Mouse (Mus musculus) embryonic facial prominence, embryonic 14.5 days (tissue): Measurements from ENCODE around the gene Prokr2. TPM values are rescaled to one million over a fixed set of nuclear protein-coding genes. Genes with fewer than 3 reads are reported as not detected.

Experiments
- ATAC-seq: fragments of 200-750 bp; cut with Nextera tagmentation; 2 replicates; pipeline ENCODE4 v1.8.0; 2017; ENCODE audit warnings: low read depth, moderate number of reproducible peaks, moderate TSS enrichment
- DNase-seq: peaks from one replicate; pipeline ENCODE4 v3.0.0-alpha.2; 2015; ENCODE audit warnings: low spot score
- H3K27ac ChIP-seq: fragments of 300-500 bp; sonication (generic); replicated peaks from 2 replicates; pipeline ENCODE4 v1.5.1; 2014; ENCODE audit warnings: low read depth, mild to moderate bottlenecking, low read length, moderate library complexity
- H3K27me3 ChIP-seq: fragments of 300-500 bp; sonication (generic); replicated peaks from 2 replicates; pipeline ENCODE4 v1.6.1; 2014; ENCODE audit warnings: low read length; ENCODE audit not compliant: control insufficient read depth, insufficient read depth
- H3K36me3 ChIP-seq: fragments of 300-500 bp; sonication (generic); 2 replicates; pipeline ENCODE4 v1.6.1; 2014; ENCODE audit warnings: low read length, mixed read lengths; ENCODE audit not compliant: control insufficient read depth, insufficient read depth
- H3K4me1 ChIP-seq: fragments of 300-500 bp; sonication (generic); 2 replicates; pipeline ENCODE4 v1.6.1; 2014; ENCODE audit warnings: antibody characterized with exemption, low read length; ENCODE audit not compliant: control insufficient read depth, insufficient read depth
- H3K4me2 ChIP-seq: fragments of 300-500 bp; sonication (generic); 2 replicates; pipeline ENCODE4 v1.6.1; 2014; ENCODE audit warnings: low read depth, mild to moderate bottlenecking, low read length, moderate library complexity, mixed read lengths
- H3K4me3 ChIP-seq: fragments of 300-500 bp; sonication (generic); 2 replicates; pipeline ENCODE4 v1.5.1; 2014; ENCODE audit warnings: low read depth, mild to moderate bottlenecking, low read length
- H3K9ac ChIP-seq: fragments of 300-500 bp; sonication (generic); 2 replicates; pipeline ENCODE4 v1.6.1; 2014; ENCODE audit warnings: low read depth, mild to moderate bottlenecking, low read length, moderate library complexity, mixed read lengths
- H3K9me3 ChIP-seq: fragments of 300-500 bp; sonication (generic); 2 replicates; pipeline ENCODE4 v1.6.1; 2016; ENCODE audit warnings: low read length; ENCODE audit not compliant: control insufficient read depth
- WGBS: fragments of 180-500 bp; shearing (Covaris S2); extraction: QIAGEN DNeasy Blood & Tissue Kit; methylation state at CpG from one replicate; pipeline ENCODE4 v1.1.7; 2014; 5-methylcytosine and 5-hydroxymethylcytosine counted together
- polyA plus RNA-seq: library from polyadenylated mRNA; unstranded; fragments of >200 nt; fragmentation: Nextera tagmentation; extraction: Ambion mirVana; gene quantifications from 2 replicates; pipeline ENCODE4 v1.2.1, GENCODE M21; 2014

Gene Prokr2
- polyA plus RNA-seq, 1 experiment from 2014 or later = 1.3 TPM

DNA sequence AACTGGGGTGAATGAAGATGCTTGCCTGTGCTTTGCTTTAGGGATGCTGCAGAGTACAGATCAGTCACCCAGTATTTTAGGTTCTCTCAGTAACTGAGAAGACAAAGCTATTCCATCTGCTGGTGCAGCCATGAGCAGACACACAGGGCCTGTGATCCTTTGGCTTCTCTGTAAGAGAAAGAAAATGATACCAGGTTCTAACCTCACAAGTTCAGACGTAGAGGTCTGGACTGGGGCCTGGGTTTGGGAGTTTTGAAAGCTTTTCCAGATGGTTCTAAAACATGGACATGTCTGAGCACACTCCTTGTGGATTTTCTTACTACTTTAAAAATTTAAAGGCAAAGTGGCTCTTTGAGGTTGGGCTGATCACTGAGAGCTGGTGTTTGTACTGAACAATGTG is 10.5 kb upstream of the Prokr2 start:
- no peak overlapping the region for H3K4me3 ChIP-seq
- H3K9me3 ChIP-seq = peaks cover 15% of the 10 kb centered on the region
- H3K9ac ChIP-seq = no peak overlapping the region
- DNase-seq (peak; percentile 30), ATAC-seq (no peak)
- H3K27me3 ChIP-seq = no peaks in the 10 kb centered on the region
- no peaks in the 10 kb centered on the region for H3K36me3 ChIP-seq
- H3K4me1 ChIP-seq = no peaks in the 10 kb centered on the region
- 0 out of 2 replicates have a peak overlapping the region, but pooled peaks have one; percentile 21 for H3K27ac ChIP-seq
- H3K4me2 ChIP-seq = no peak overlapping the region
- 21% methylated on average over 1 of the region's 1 CpGs for WGBS

DNA sequence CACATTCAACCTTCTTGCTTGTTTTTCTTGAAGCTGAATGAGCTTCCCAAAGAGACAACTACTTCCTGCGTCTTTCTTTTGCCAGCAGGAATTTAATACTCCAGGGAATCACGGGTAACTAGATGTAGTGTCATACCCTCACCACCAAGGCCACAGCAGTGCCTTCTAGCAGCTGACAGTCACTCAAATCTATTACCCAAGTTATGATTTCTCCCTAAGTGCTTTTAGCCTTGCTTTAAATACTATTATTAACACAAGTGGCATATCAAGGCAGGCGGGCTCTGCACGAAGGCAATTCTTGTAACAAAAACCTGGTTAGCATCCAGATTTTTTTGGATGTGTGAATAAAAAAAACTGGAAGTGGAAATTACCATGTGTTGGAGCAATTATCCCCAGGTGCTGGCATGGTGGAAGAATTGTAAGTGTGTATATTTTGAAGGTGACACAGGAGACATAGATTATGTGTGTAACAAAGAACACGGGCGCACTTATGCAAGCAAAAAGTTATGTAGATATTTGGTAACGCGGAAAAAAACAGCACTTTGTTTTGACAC is 5.4 kb upstream of the Prokr2 start:
- DNase-seq (no peak), ATAC-seq (no peak)
- Histone ChIP-seq H3K9ac (no peak overlapping the region), H3K9me3 (no peaks in the 10 kb centered on the region), H3K4me1 (no peaks in the 10 kb centered on the region), H3K36me3 (no peaks in the 10 kb centered on the region), H3K27me3 (peaks cover 1% of the 10 kb centered on the region; the same call in 1 of the 2 replicates), H3K4me3 (no peak overlapping the region), H3K4me2 (no peak overlapping the region), H3K27ac (no peak overlapping the region)
- WGBS = 78% methylated on average over 8 of the region's 8 CpGs

DNA sequence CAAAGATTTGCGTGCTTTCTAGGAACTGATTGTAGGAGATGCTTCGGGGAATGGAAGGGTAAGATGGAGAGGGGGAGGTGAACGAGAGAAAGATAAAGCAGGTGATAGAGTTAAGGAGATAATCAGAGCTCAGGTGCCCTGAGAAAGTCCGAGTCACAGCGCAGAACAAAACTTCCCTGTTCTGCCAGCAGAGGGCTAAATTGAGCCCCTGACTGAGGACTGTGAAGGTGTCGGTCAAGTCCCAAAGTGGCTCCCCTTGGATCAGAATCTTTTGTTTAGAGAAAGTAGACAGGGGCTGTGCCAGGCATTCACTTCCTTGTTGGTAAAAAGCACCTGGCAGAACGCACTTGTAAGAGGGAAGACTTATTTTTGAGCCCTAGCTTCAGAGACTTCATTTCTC is 4.3 kb upstream of the Prokr2 start:
- 25% methylated on average over 7 of the region's 7 CpGs for whole genome bisulfite sequencing
- Histone ChIP-seq H3K4me1 (0 out of 2 replicates have a peak, but pooled peaks cover 1% of the 10 kb centered on the region), H3K9ac (no peak overlapping the region), H3K36me3 (no peaks in the 10 kb centered on the region), H3K9me3 (no peaks in the 10 kb centered on the region), H3K27me3 (peaks cover 12% of the 10 kb centered on the region; the same call in 1 of the 2 replicates), H3K4me3 (no peak overlapping the region), H3K4me2 (no peak overlapping the region), H3K27ac (no peak overlapping the region)
- DNase-seq (peak; percentile 10), ATAC-seq (0 out of 2 replicates have a peak, but pooled peaks have one; percentile 37)

DNA sequence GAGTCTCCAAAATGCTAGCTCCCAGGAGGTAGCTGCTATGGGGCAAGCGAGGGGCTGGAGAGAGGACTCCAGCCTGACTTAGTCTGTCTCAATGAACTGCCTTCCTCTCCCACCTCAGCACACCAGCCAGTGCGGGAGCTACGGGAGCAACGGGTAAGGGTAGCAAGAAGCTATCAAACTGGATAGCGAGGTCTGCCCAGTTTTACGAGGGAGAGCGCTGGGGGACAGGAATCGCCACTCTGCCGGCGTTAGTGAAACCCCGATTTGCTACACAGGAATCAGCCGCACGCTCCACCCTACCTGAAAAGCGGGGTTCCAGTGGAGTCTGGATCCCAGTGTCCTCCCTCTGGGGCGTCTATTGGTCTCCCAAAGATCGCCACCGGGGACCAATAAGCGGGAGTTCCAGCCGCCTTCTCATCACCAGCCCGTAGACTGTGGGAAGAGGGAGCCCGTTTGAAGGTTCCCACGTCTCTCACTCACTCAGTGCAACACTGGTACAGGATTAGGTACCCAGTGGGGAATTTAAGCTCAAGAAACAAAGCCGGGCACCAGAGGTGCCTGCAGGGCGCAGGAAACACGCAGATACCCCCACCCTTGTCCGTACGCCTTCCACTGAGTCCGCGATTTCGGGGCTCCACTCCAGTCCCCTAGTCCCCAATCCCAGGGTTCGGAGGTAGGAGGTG is 595 bp downstream of the Prokr2 start:
- WGBS = 1% methylated on average over 30 of the region's 31 CpGs
- Histone ChIP-seq H3K36me3 (no peaks in the 10 kb centered on the region), H3K4me3 (peak overlapping the region; percentile 51), H3K4me2 (peak overlapping the region; percentile 96), H3K27me3 (peaks cover 22% of the 10 kb centered on the region; the same call in 1 of the 2 replicates), H3K9ac (peak overlapping the region; percentile 58), H3K9me3 (no peaks in the 10 kb centered on the region), H3K4me1 (0 out of 2 replicates have a peak, but pooled peaks cover 4% of the 10 kb centered on the region), H3K27ac (no peak overlapping the region)
- peak; percentile 10 for DNase-seq
- peak; percentile 35; the same call in 1 of the 2 replicates for ATAC-seq

- H3K4me2 ChIP-seq = no peak overlapping the region
- no peak overlapping the region for H3K4me3 ChIP-seq
- 0 out of 2 replicates have a peak, but pooled peaks cover 4% of the 10 kb centered on the region for H3K4me1 ChIP-seq
- no peaks in the 10 kb centered on the region for H3K9me3 ChIP-seq
- ATAC-seq (no peak), DNase-seq (no peak)
- H3K9ac ChIP-seq = no peak overlapping the region
- H3K36me3 ChIP-seq = no peaks in the 10 kb centered on the region
- H3K27me3 ChIP-seq = peaks cover 22% of the 10 kb centered on the region; the same call in 1 of the 2 replicates
- H3K27ac ChIP-seq = no peak overlapping the region
- 84% methylated on average over 2 of the region's 2 CpGs for WGBS
These were observed 2.9 kb downstream of the Prokr2 start for GRCm38 (mm10) chr2:132382308-132382707.

DNA sequence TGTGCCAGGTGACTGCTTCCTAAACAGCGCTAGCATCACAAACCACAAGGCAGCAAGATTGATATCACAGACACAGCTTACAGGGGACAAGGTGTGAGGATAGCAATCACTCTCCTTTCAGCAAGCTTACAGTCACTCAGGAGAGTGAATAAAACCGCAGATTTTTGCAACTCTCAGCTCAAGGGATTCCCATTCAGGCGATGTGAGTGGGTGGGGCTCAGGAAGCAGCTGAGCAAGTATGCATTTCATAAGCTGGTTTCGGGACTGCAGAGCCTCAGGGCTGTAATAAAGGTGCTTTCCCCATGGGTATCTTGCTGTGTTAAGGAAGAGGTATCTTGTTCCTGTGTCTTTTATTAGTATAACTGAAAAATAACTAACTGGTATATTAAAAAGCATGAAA is 5.6 kb downstream of the Prokr2 start:
- H3K9me3 ChIP-seq = no peaks in the 10 kb centered on the region
- H3K4me3 ChIP-seq = no peak overlapping the region
- H3K4me1 ChIP-seq = 0 out of 2 replicates have a peak, but pooled peaks cover 4% of the 10 kb centered on the region
- WGBS = 34% methylated on average over 4 of the region's 4 CpGs
- ATAC-seq (no peak), DNase-seq (peak; percentile 30)
- no peak overlapping the region for H3K27ac ChIP-seq
- H3K9ac ChIP-seq = no peak overlapping the region
- H3K27me3 ChIP-seq = 0 out of 2 replicates have a peak, but pooled peaks cover 12% of the 10 kb centered on the region
- H3K4me2 ChIP-seq = no peak overlapping the region
- H3K36me3 ChIP-seq = no peaks in the 10 kb centered on the region

GRCm38 (mm10) chr2:132378602-132379150 is 6.6 kb downstream of the Prokr2 start:
- Histone ChIP-seq H3K4me2 (no peak overlapping the region), H3K4me3 (no peak overlapping the region), H3K36me3 (no peaks in the 10 kb centered on the region), H3K4me1 (no peaks in the 10 kb centered on the region), H3K27me3 (0 out of 2 replicates have a peak, but pooled peaks cover 4% of the 10 kb centered on the region), H3K9ac (no peak overlapping the region), H3K27ac (no peak overlapping the region), H3K9me3 (no peaks in the 10 kb centered on the region)
- 62% methylated on average over 10 of the region's 10 CpGs for WGBS
- ATAC-seq (no peak), DNase-seq (no peak)

DNA sequence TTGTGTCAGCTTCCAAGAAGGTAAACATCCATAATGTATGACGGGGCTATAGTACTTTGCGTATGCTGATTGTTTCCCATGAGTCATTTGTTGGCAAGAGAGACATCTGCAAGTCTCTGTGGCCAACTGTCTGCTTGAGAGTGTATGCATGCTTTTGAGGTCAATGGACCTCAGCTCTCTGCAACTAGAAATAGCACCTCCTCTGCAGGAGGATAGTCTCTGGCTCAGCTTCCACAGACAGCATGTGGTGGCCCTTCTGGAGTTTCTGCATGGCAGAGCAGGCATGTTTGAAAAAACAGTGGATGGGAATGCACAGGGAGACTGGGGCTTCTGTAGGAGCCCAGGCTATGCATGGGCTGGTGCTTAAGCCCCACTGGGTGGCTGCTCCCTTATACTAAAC is 7.8 kb downstream of the Prokr2 start:
- no peak for ATAC-seq
- no peaks in the 10 kb centered on the region for H3K36me3 ChIP-seq
- H3K27me3 ChIP-seq = no peaks in the 10 kb centered on the region
- no peak overlapping the region for H3K4me2 ChIP-seq
- 69% methylated on average over 2 of the region's 2 CpGs for WGBS
- no peak overlapping the region for H3K9ac ChIP-seq
- peak; percentile 12 for DNase-seq
- H3K4me1 ChIP-seq = no peaks in the 10 kb centered on the region
- no peaks in the 10 kb centered on the region for H3K9me3 ChIP-seq
- H3K4me3 ChIP-seq = no peak overlapping the region
- no peak overlapping the region for H3K27ac ChIP-seq
